Mouse (Mus musculus) stomach, postnatal 0 days (tissue): ENCODE data around the gene Vmn1r15.

ENCODE experiments used
- CTCF ChIP-seq: IDR thresholded peaks from 2 replicates; pipeline ENCODE4 v1.5.1; 2016; ENCODE audit warnings: antibody characterized with exemption, low read depth, mild to moderate bottlenecking, moderate library complexity
- EP300 ChIP-seq: optimal IDR thresholded peaks from 2 replicates; pipeline ENCODE3; 2016; ENCODE audit warnings: antibody characterized with exemption

- TF ChIP-seq CTCF: no peak
- no peak for TF ChIP-seq EP300
Measured at GRCm38 (mm10) chr6:57231386-57231785, 26.4 kb upstream of the Vmn1r15 start, which contains the start of gene Vmn1r14.
